In the genomic region with DNA sequence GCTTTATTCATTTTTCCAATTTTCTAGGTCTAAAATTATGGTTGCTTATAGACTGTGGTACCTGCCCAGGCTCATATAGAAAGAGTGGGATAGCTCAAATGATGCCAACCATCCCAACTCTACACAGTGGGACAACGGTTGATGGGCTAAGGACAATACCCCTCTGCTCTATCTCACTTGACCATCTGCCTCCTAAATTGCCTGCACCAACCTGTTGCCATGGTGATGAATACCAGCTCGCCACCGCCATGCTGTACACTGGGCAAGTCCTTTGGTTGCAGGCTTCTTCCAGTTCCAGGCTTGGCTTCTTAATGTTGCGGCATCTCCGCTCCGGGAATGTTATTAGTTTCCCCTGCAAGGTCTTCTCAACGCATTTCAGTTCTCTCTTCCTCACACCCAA, we compare ENCODE assay signal across 24 mouse cellular contexts.
DNase-seq lines count a peak whose midpoint lies in the region; ATAC-seq lines count a peak whose summit lies in the region.
"Had no signal": no experiment of that assay in that cellular context is flagged by ENCODE, and none has a peak within 500 bp of the region (broad histone marks: within the 10 kb centered on the region; RNA-seq: fewer than 3 reads in every experiment).

No protein-coding gene starts in this region.

- WGBS in forebrain, embryonic 12.5 days, result 63% methylated on average over 7 of the region's 7 CpGs
- 62% methylated on average over 7 of the region's 7 CpGs for WGBS in forebrain, embryonic 16.5 days
- 69% methylated on average over 7 of the region's 7 CpGs for WGBS in midbrain, embryonic 11.5 days
- 50% methylated on average over 7 of the region's 7 CpGs for WGBS in midbrain, embryonic 13.5 days
- WGBS in hindbrain, embryonic 13.5 days, result 31% methylated on average over 7 of the region's 7 CpGs

- H3K4me1 ChIP-seq in forebrain, embryonic 12.5 days, result peaks cover 10% of the 10 kb centered on the region
- H3K4me1 ChIP-seq in forebrain, embryonic 16.5 days (replicated peaks; ENCODE audit: control insufficient read depth, insufficient read depth, low read length), result no peaks in the 10 kb centered on the region; the same call in 1 of the 2 replicates
- H3K4me1 ChIP-seq in midbrain, embryonic 11.5 days (ENCODE audit: control insufficient read depth, insufficient read depth, low read length), result peaks cover 3% of the 10 kb centered on the region; the same call in 1 of the 2 replicates
- H3K4me1 ChIP-seq in midbrain, embryonic 13.5 days (replicated peaks), result peaks cover 7% of the 10 kb centered on the region
- no peaks in the 10 kb centered on the region; the same call in 1 of the 2 replicates for H3K4me1 ChIP-seq in hindbrain, embryonic 13.5 days (replicated peaks)
- H3K4me1 ChIP-seq: heart, embryonic 15.5 days; limb, embryonic 10.5 days; liver, embryonic 15.5 days; lung, embryonic 15.5 days; megakaryocyte, embryonic 14.5 days had no signal

- ATAC-seq in forebrain, embryonic 12.5 days (ENCODE audit: low FRiP score), result 0 out of 2 replicates have a peak, but pooled peaks have one; percentile 41
- ATAC-seq in forebrain, embryonic 16.5 days, result no peak
- peak; percentile 68; the same call in 1 of the 2 replicates for ATAC-seq in midbrain, embryonic 11.5 days (ENCODE audit: low FRiP score)
- no peak for ATAC-seq in midbrain, embryonic 13.5 days
- 0 out of 2 replicates have a peak, but pooled peaks have one; percentile 52 for ATAC-seq in hindbrain, embryonic 13.5 days (ENCODE audit: low FRiP score)
- ATAC-seq in activated CD4-positive, CD25-positive, alpha-beta regulatory T cell, adult 4 months, result no peak
- ATAC-seq: inflammation-experienced regulatory T-cells, adult 6 months had no signal

- H3K36me3 ChIP-seq in forebrain, embryonic 12.5 days (replicated peaks), result no peaks in the 10 kb centered on the region
- H3K36me3 ChIP-seq in forebrain, embryonic 16.5 days (ENCODE audit: control insufficient read depth, insufficient read depth), result peaks cover 4% of the 10 kb centered on the region; the same call in 1 of the 2 replicates
- H3K36me3 ChIP-seq in midbrain, embryonic 11.5 days (ENCODE audit: control insufficient read depth, insufficient read depth, low read length), result no peaks in the 10 kb centered on the region
- no peaks in the 10 kb centered on the region for H3K36me3 ChIP-seq in midbrain, embryonic 13.5 days
- H3K36me3 ChIP-seq in hindbrain, embryonic 13.5 days, result no peaks in the 10 kb centered on the region
- H3K36me3 ChIP-seq: heart, embryonic 15.5 days; limb, embryonic 10.5 days; liver, embryonic 15.5 days; lung, embryonic 15.5 days had no signal

- no peak overlapping the region for H3K4me2 ChIP-seq in forebrain, embryonic 12.5 days
- H3K4me2 ChIP-seq in forebrain, embryonic 16.5 days (ENCODE audit: low read length), result no peak overlapping the region
- H3K4me2 ChIP-seq in midbrain, embryonic 11.5 days, result no peak overlapping the region
- H3K4me2 ChIP-seq in midbrain, embryonic 13.5 days (replicated peaks), result no peak overlapping the region
- no peak overlapping the region for H3K4me2 ChIP-seq in hindbrain, embryonic 13.5 days
- H3K4me2 ChIP-seq: heart, embryonic 15.5 days; liver, embryonic 15.5 days; lung, embryonic 15.5 days had no signal

- 0 out of 2 replicates have a peak overlapping the region, but pooled peaks have one; percentile 19 for H3K27ac ChIP-seq in forebrain, embryonic 12.5 days
- no peak overlapping the region for H3K27ac ChIP-seq in forebrain, embryonic 16.5 days (ENCODE audit: low read length)
- H3K27ac ChIP-seq in midbrain, embryonic 11.5 days (ENCODE audit: low read depth, low read length), result no peak overlapping the region
- H3K27ac ChIP-seq in midbrain, embryonic 13.5 days, result no peak overlapping the region
- H3K27ac ChIP-seq in hindbrain, embryonic 13.5 days, result no peak overlapping the region
- H3K27ac ChIP-seq: gastrocnemius, adult 2 months; heart, embryonic 15.5 days; limb, embryonic 10.5 days; liver, embryonic 15.5 days; lung, embryonic 15.5 days had no signal

- no peak overlapping the region for H3K4me3 ChIP-seq in forebrain, embryonic 12.5 days (replicated peaks)
- no peak overlapping the region for H3K4me3 ChIP-seq in forebrain, embryonic 16.5 days (replicated peaks; ENCODE audit: low read length)
- H3K4me3 ChIP-seq in midbrain, embryonic 11.5 days (ENCODE audit: low read depth, low read length), result no peak overlapping the region
- H3K4me3 ChIP-seq in midbrain, embryonic 13.5 days (replicated peaks), result no peak overlapping the region
- H3K4me3 ChIP-seq in hindbrain, embryonic 13.5 days, result no peak overlapping the region
- H3K4me3 ChIP-seq: gastrocnemius, adult 2 months; heart, embryonic 15.5 days; limb, embryonic 10.5 days; liver, embryonic 15.5 days; lung, embryonic 15.5 days; megakaryocyte, embryonic 14.5 days had no signal

- no peaks in the 10 kb centered on the region for H3K9me3 ChIP-seq in forebrain, embryonic 12.5 days
- H3K9me3 ChIP-seq in forebrain, embryonic 16.5 days (ENCODE audit: control insufficient read depth, low read length), result no peaks in the 10 kb centered on the region
- no peaks in the 10 kb centered on the region for H3K9me3 ChIP-seq in midbrain, embryonic 11.5 days (ENCODE audit: control insufficient read depth, low read length)
- H3K9me3 ChIP-seq in midbrain, embryonic 13.5 days, result no peaks in the 10 kb centered on the region
- H3K9me3 ChIP-seq in hindbrain, embryonic 13.5 days, result no peaks in the 10 kb centered on the region
- H3K9me3 ChIP-seq: heart, embryonic 15.5 days; limb, embryonic 10.5 days; liver, embryonic 15.5 days; lung, embryonic 15.5 days had no signal

- no peak overlapping the region for H3K9ac ChIP-seq in forebrain, embryonic 12.5 days
- H3K9ac ChIP-seq in forebrain, embryonic 16.5 days (replicated peaks; ENCODE audit: low read depth, low read length), result no peak overlapping the region
- H3K9ac ChIP-seq in midbrain, embryonic 11.5 days (ENCODE audit: low read length), result no peak overlapping the region
- no peak overlapping the region for H3K9ac ChIP-seq in midbrain, embryonic 13.5 days (replicated peaks)
- H3K9ac ChIP-seq in hindbrain, embryonic 13.5 days, result no peak overlapping the region
- H3K9ac ChIP-seq: heart, embryonic 15.5 days; liver, embryonic 15.5 days; lung, embryonic 15.5 days had no signal

- no peaks in the 10 kb centered on the region for H3K27me3 ChIP-seq in forebrain, embryonic 12.5 days
- no peaks in the 10 kb centered on the region for H3K27me3 ChIP-seq in forebrain, embryonic 16.5 days (replicated peaks; ENCODE audit: control insufficient read depth, insufficient read depth, low read length)
- no peaks in the 10 kb centered on the region for H3K27me3 ChIP-seq in midbrain, embryonic 11.5 days (ENCODE audit: control insufficient read depth, insufficient read depth, low read length)
- no peaks in the 10 kb centered on the region for H3K27me3 ChIP-seq in midbrain, embryonic 13.5 days
- 0 out of 2 replicates have a peak, but pooled peaks cover 3% of the 10 kb centered on the region for H3K27me3 ChIP-seq in hindbrain, embryonic 13.5 days
- H3K27me3 ChIP-seq: heart, embryonic 15.5 days; liver, embryonic 15.5 days; lung, embryonic 15.5 days; megakaryocyte, embryonic 14.5 days had no signal

- DNase-seq in midbrain, embryonic 11.5 days (ENCODE audit: low spot score, missing footprints), result no peak
- DNase-seq in retina, embryonic 14.5 days (ENCODE audit: low spot score), result peak; percentile 10
- DNase-seq: adrenal gland, adult 8-10 months; cerebellum, adult 2 months; gastrocnemius, adult 2 months; heart, postnatal 36 days; kidney, adult 18-20 months; kidney, postnatal 4 days; layer of hippocampus, adult 9-11 months; liver; lung, postnatal 36 days; thymus, adult 18-20 months; thymus, postnatal 36 days had no signal

Comparison
In these comparisons a context has a peak if more than half of its experiments do, and no peak if none do; other contexts are left out.
1. ATAC-seq: peak in forebrain, embryonic 12.5 days (single experiment), midbrain, embryonic 11.5 days (single experiment) and hindbrain, embryonic 13.5 days (single experiment); none in forebrain, embryonic 16.5 days (single experiment), midbrain, embryonic 13.5 days (single experiment) and activated CD4-positive, CD25-positive, alpha-beta regulatory T cell, adult 4 months (single experiment).